Mouse (Mus musculus) ES-E14 (cell line): ENCODE results near the gene Glod4. TPM values are rescaled to one million over a fixed set of nuclear protein-coding genes. Genes with fewer than 3 reads are reported as not detected.

Source experiments
- DNase-seq: peaks from one replicate; pipeline ENCODE4 v3.0.0-alpha.2; 2013; ENCODE audit warnings: low read depth, low spot score
- H3K27ac ChIP-seq: 2 replicates; pipeline ENCODE4 v1.5.1; 2012; ENCODE audit warnings: low read depth, mild to moderate bottlenecking, low read length, moderate library complexity, mixed read lengths; ENCODE audit not compliant: poor library complexity, insufficient read depth, severe bottlenecking
- H3K36me3 ChIP-seq: 2 replicates; pipeline ENCODE4 v1.6.1; 2012; ENCODE audit warnings: mild to moderate bottlenecking, low read length, moderate library complexity, mixed read lengths; ENCODE audit not compliant: control insufficient read depth, poor library complexity, insufficient read depth, severe bottlenecking
- H3K4me1 ChIP-seq, 2 experiments: fragments of 150-350 bp in 1 of 2; sonication (generic) in 1 of 2; 2 replicates each; pipeline ENCODE4 v1.6.1; 2012; ENCODE audit warnings: low read length in 2 of 2, mild to moderate bottlenecking in 1 of 2, mixed read lengths in 1 of 2; ENCODE audit not compliant: control insufficient read depth in 2 of 2, insufficient read depth in 2 of 2, poor library complexity in 1 of 2
- H3K4me3 ChIP-seq, 2 experiments: fragments of 150-350 bp in 1 of 2; sonication (generic) in 1 of 2; 2 replicates each; pipeline ENCODE4 v1.5.1; 2012; ENCODE audit warnings: low read length in 2 of 2, low read depth in 1 of 2, mild to moderate bottlenecking in 1 of 2, mixed read lengths in 1 of 2; ENCODE audit not compliant: insufficient read depth in 1 of 2, poor library complexity in 1 of 2, severe bottlenecking in 1 of 2
- H3K9ac ChIP-seq: 2 replicates; pipeline ENCODE4 v1.6.1; 2012; ENCODE audit warnings: low read depth, mild to moderate bottlenecking, low read length, mixed read lengths; ENCODE audit not compliant: poor library complexity, insufficient read depth, severe bottlenecking
- H3K9me3 ChIP-seq: fragments of 150-350 bp; sonication (generic); 2 replicates; pipeline ENCODE4 v1.6.1; 2012; ENCODE audit warnings: low read depth, mild to moderate bottlenecking, low read length; ENCODE audit not compliant: control insufficient read depth, insufficient read depth
- CHD2 ChIP-seq: IDR thresholded peaks from 2 replicates; pipeline ENCODE4 v1.6.1; 2014; ENCODE audit warnings: mild to moderate bottlenecking, low read depth, low read length, inconsistent platforms
- HCFC1 ChIP-seq: IDR thresholded peaks from 2 replicates; pipeline ENCODE4 v1.6.1; 2012; ENCODE audit warnings: low read length, inconsistent platforms, borderline replicate concordance; ENCODE audit not compliant: insufficient read depth
- MAFK ChIP-seq: IDR thresholded peaks from 2 replicates; pipeline ENCODE4 v1.6.1; 2014; ENCODE audit warnings: mild to moderate bottlenecking, low read depth, low read length, inconsistent platforms; ENCODE audit not compliant: insufficient read depth
- ZC3H11A ChIP-seq: IDR thresholded peaks from 2 replicates; pipeline ENCODE4 v1.6.1; 2012; ENCODE audit warnings: low read depth, mild to moderate bottlenecking, inconsistent platforms, low read length, borderline replicate concordance
- ZNF384 ChIP-seq: IDR thresholded peaks from 2 replicates; pipeline ENCODE4 v1.6.1; 2012; ENCODE audit warnings: low read depth, low read length, inconsistent platforms
- in situ Hi-C, 2 experiments: fragments of 600-800 bp; cut with MboI; formaldehyde crosslinking; loops; one replicate each; pipeline ENCODE4 v1.15.1; 2025; ENCODE audit warnings: low sequenced_read_pairs in 2 of 2, inconsistent platforms in 1 of 2; ENCODE audit not compliant: unreplicated experiment in 2 of 2
- total RNA-seq: library from RNA; depleted of rRNA; stranded (reverse); fragments of 300-350 nt; gene quantifications from 2 replicates; pipeline ENCODE4 v1.2.3, GENCODE M21; 2012

Gene Glod4
- total RNA-seq, 1 experiment, result 65.5 TPM

DNA sequence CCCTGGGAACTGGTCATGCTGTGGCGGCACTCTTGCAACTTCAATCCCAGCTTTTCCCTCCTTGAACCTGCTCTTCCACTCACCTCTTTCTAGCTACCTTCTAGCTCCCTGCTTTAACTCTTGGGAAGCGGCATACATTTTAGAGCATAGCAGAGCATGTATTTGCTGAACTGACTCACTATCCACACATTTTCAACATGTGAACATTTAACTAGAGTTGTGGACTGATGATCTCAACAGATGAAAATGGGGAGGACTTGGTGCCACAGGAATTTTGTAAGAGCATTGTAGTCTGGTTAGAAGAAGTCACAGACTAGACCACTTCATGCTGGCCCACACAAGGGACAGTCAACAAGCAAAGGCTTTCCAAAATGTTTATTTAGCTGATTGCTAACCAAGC lies 85.2 kb downstream of the Glod4 start:
- in situ Hi-C loops, result no loop called here
- DNase-seq, result no peak
- Histone ChIP-seq H3K27ac (no peak overlapping the region), H3K9me3 (no peaks in the 10 kb centered on the region), H3K4me3 (no peak overlapping the region), H3K4me1 (no peaks in the 10 kb centered on the region), H3K36me3 (no peaks in the 10 kb centered on the region), H3K9ac (no peak overlapping the region; the same call in 1 of the 2 replicates)
- TF ChIP-seq MAFK, result no peak

DNA sequence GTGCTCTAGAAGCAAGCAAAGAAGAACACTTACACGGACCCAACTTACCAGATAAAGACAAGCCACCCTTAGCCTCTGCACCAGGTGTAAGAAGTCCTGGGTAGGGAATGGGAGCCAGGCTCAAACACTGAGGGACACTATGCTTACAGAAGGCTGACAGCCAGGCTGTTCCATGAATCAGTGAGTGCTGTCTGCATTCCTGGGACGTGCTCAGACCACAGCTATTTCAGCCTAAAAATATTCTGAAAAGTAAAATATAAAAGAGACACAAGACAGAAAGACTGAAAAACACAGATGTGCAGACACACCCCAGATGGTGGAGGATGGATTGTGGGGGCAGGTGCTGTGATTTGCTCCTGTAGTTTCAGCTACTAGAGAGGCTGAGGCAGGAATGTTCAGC lies 88.7 kb downstream of the Glod4 start:
- 0 out of 4 replicates have a peak, but pooled peaks cover 0 to 2% of the 10 kb centered on the region in 2 experiments for H3K4me1 ChIP-seq

DNA sequence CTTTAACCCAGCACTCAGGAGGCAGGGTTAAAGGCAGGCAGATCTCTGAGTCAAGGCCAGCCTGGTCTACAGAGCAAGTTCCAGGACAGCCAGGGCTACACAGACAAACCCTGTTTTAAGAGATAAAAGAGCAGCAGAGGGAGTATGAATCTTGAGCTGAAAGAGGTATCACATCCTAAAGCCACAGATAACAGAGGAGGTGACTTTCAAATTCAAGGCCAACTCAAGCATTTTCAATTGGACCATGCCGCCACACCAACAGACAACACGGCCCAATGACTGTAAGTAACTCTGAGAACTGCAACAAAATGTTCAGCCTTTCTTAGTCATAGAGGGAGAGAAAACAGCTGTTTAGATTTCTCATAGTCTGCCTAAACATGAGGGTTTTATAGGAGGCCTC lies 89.3 kb downstream of the Glod4 start:
- TF ChIP-seq CHD2 (no peak), ZC3H11A (no peak), HCFC1 (no peak), MAFK (no peak), ZNF384 (no peak)
- in situ Hi-C loops, result no loop called here
- Histone ChIP-seq H3K27ac (no peak overlapping the region), H3K9ac (no peak overlapping the region), H3K36me3 (peaks cover 2% of the 10 kb centered on the region; the same call in 1 of the 2 replicates), H3K4me3 (no peak overlapping the region), H3K4me1 (0 out of 4 replicates have a peak, but pooled peaks cover 0 to 2% of the 10 kb centered on the region in 2 experiments), H3K9me3 (peaks cover 7% of the 10 kb centered on the region)
- DNase-seq, result no peak

More for the DNA sequence above, 88.7 kb downstream of the Glod4 start:
- Histone ChIP-seq H3K9ac (no peak overlapping the region), H3K4me3 (no peak overlapping the region), H3K9me3 (peaks cover 5% of the 10 kb centered on the region), H3K36me3 (no peaks in the 10 kb centered on the region), H3K27ac (no peak overlapping the region)
- TF ChIP-seq MAFK (no peak), ZC3H11A (no peak), HCFC1 (no peak), CHD2 (no peak), ZNF384 (no peak)
- DNase-seq, result no peak
- in situ Hi-C loops, result no loop called here

DNA sequence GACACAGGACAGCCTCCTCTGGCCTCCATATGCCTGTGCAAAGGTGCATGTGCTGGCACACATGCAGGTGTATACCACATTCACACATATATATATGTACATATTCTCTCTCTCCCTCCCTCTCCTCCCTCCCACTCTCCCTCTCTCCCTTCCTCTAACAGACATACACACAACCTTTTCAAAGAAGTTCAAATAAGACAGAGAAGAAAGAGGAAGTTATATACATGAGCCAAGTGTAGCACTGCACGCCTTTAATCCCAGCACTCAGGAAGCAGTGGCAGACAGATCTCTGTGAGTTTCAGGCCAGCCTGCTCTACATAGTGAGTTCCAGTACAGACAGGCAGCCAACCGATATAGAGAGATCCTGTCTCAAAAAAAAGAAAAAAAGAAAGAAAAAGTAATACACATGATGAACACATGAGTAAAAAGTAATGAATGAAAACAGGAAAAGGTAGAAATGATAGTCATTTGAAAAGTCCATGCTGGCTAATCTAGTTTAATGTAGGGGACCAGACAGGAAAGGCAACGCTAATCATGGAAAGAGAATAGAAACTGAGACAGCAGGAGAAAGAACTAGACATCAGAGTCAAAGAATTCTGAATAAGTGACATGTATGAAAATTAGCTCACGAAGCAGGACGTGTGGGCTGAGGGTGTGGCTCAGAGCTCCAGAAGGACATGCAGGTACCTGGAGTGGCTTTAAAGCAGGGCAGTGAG lies 90.1 kb downstream of the Glod4 start:
- in situ Hi-C loops, result no loop called here
- TF ChIP-seq CHD2 (no peak), MAFK (no peak), ZNF384 (no peak), HCFC1 (no peak), ZC3H11A (no peak)

More for the DNA sequence above, 90.1 kb downstream of the Glod4 start:
- Histone ChIP-seq H3K9me3 (peaks cover 12% of the 10 kb centered on the region), H3K4me3 (no peak overlapping the region), H3K27ac (no peak overlapping the region), H3K36me3 (peaks cover 2% of the 10 kb centered on the region; the same call in 1 of the 2 replicates), H3K4me1 (0 out of 4 replicates have a peak, but pooled peaks cover 0 to 2% of the 10 kb centered on the region in 2 experiments), H3K9ac (no peak overlapping the region)
- no peak for DNase-seq
